Mouse (Mus musculus) forebrain, embryonic 14.5 days (tissue): ENCODE data around the gene Ezh1. TPM values are rescaled to one million over a fixed set of nuclear protein-coding genes. Genes with fewer than 3 reads are reported as not detected.

Experiments used
- ATAC-seq: fragments of 200-750 bp; cut with Nextera tagmentation; 2 replicates; pipeline ENCODE4 v1.8.0; 2017; ENCODE audit warnings: mild to moderate bottlenecking, moderate library complexity
- DNase-seq: peaks from one replicate; pipeline ENCODE4 v3.0.0-alpha.2; 2015; ENCODE audit warnings: low spot score
- H3K27ac ChIP-seq: fragments of 300-500 bp; sonication (generic); 2 replicates; pipeline ENCODE4 v1.5.1; 2014; ENCODE audit warnings: low read depth, mild to moderate bottlenecking, control low read depth, low read length, moderate library complexity
- H3K27me3 ChIP-seq: fragments of 300-500 bp; sonication (generic); replicated peaks from 2 replicates; pipeline ENCODE4 v1.6.1; 2014; ENCODE audit warnings: low read length, control low read depth, mixed read lengths; ENCODE audit not compliant: control insufficient read depth, insufficient read depth
- H3K36me3 ChIP-seq: fragments of 300-500 bp; sonication (generic); 2 replicates; pipeline ENCODE4 v1.6.1; 2014; ENCODE audit warnings: low read length, control low read depth; ENCODE audit not compliant: control insufficient read depth, insufficient read depth
- H3K4me1 ChIP-seq: fragments of 300-500 bp; sonication (generic); 2 replicates; pipeline ENCODE4 v1.6.1; 2014; ENCODE audit warnings: antibody characterized with exemption, low read length, control low read depth; ENCODE audit not compliant: control insufficient read depth, insufficient read depth
- H3K4me2 ChIP-seq: fragments of 300-500 bp; sonication (generic); 2 replicates; pipeline ENCODE4 v1.6.1; 2014; ENCODE audit warnings: mild to moderate bottlenecking, control low read depth, low read length
- H3K4me3 ChIP-seq: fragments of 300-500 bp; sonication (generic); 2 replicates; pipeline ENCODE4 v1.5.1; 2014; ENCODE audit warnings: low read depth, low read length, control low read depth
- H3K9ac ChIP-seq: fragments of 300-500 bp; sonication (generic); 2 replicates; pipeline ENCODE4 v1.6.1; 2014; ENCODE audit warnings: mild to moderate bottlenecking, low read length, control low read depth, moderate library complexity
- H3K9me3 ChIP-seq: fragments of 300-500 bp; sonication (generic); replicated peaks from 2 replicates; pipeline ENCODE4 v1.6.1; 2016; ENCODE audit warnings: low read length, control low read depth, mixed read lengths; ENCODE audit not compliant: control insufficient read depth
- WGBS: fragments of 180-500 bp; shearing (Covaris S2); extraction: QIAGEN DNeasy Blood & Tissue Kit; methylation state at CpG from one replicate; pipeline ENCODE4 v1.1.7; 2014; 5-methylcytosine and 5-hydroxymethylcytosine counted together
- polyA plus RNA-seq: library from polyadenylated mRNA; unstranded; fragments of >200 nt; fragmentation: Nextera tagmentation; extraction: Ambion mirVana; gene quantifications from 2 replicates; pipeline ENCODE4 v1.2.1, GENCODE M21; 2014

The Ezh1 gene
- polyA plus RNA-seq, 1 experiment from 2014 or later = 16.1 TPM

DNA sequence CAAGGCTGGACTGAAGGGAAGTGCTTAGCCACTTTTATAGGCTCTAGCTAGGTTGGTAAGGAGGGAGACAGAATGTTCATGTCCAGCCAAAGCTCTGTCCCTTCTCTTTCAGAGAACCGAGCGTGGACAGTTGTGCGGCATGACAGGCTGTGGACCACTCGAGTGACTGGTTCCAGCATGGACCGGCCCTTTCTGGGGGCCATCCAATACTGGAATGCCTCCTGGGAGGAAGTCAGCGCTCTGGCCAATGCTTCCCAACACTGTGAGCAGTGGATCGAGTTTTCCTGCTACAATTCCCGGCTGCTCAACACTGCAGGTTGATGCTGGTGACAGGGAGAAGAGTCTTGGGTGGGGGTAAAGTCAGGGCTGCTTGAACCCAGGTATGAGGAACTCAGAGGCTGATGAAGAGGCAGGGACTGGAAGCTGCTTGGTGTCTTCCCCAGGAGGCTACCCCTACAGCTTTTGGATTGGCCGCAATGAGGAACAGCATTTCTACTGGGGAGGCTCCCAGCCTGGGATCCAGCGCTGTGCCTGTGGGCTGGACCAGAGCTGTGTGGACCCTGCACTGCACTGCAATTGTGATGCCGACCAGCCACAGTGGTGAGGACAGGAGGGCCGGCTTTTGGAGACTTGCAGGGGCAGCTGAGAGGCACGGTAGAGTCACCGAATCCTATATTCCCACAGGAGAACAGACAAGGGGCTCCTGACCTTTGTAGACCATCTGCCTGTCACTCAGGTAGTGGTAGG lies 43.3 kb downstream of the Ezh1 start:
- H3K9ac ChIP-seq = 0 out of 2 replicates have a peak overlapping the region, but pooled peaks have one; percentile 17
- H3K4me1 ChIP-seq = no peaks in the 10 kb centered on the region
- peaks cover 14% of the 10 kb centered on the region for H3K27me3 ChIP-seq
- no peaks in the 10 kb centered on the region for H3K9me3 ChIP-seq
- H3K27ac ChIP-seq = no peak overlapping the region
- no peak overlapping the region for H3K4me3 ChIP-seq
- no peak for DNase-seq
- no peaks in the 10 kb centered on the region for H3K36me3 ChIP-seq
- 82% methylated on average over 14 of the region's 14 CpGs for WGBS
- no peak for ATAC-seq
- no peak overlapping the region for H3K4me2 ChIP-seq

- DNase-seq (no peak), ATAC-seq (no peak)
- 93% methylated on average over 11 of the region's 11 CpGs for WGBS
- Histone ChIP-seq H3K4me1 (0 out of 2 replicates have a peak, but pooled peaks cover 2% of the 10 kb centered on the region), H3K27ac (no peak overlapping the region), H3K4me3 (no peak overlapping the region), H3K9me3 (no peaks in the 10 kb centered on the region), H3K27me3 (peaks cover 24% of the 10 kb centered on the region), H3K9ac (no peak overlapping the region), H3K4me2 (no peak overlapping the region), H3K36me3 (no peaks in the 10 kb centered on the region)
Observed at GRCm38 (mm10) chr11:101181961-101182360, 44.3 kb downstream of the Ezh1 start.

DNA sequence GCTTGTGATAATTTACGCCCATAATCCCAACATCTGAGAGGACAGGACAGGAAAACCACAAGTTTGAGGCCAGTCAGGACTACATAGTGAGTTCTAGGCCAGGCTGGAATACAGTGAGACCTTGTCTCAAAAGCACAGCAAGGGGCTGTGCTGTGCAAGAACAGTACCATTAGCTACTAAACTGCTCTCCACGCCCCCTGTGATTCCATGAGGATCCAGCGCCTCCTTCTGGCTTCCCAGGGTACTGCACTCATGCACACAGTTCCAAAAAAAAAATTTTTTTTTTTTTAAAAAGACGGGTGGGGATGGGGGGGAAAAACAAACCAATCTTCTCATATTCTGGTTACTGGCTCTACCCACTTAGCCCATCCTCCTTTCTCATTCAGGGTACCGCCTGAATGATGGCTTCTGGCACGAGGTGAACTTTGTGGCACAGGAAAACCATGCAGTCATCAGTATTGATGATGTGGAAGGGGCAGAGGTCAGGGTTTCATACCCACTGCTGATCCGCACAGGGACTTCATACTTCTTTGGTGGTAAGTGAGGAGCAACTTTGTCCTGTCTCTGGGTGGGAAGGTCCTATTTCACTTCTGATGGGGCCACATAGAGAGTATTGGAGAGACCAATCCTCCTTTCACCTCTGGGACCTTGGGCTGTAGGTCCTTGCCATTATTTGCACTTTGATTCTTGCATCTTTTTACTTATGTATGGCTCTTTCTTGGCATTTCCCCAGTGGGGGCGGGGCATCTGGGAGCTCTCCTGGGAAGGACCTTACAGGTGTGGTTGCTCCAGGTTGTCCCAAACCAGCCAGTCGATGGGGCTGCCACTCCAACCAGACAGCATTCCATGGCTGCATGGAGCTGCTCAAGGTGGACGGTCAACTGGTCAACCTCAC lies 45.2 kb downstream of the Ezh1 start:
- Histone ChIP-seq H3K9me3 (no peaks in the 10 kb centered on the region), H3K4me3 (no peak overlapping the region), H3K9ac (no peak overlapping the region), H3K27me3 (peaks cover 32% of the 10 kb centered on the region), H3K4me1 (0 out of 2 replicates have a peak, but pooled peaks cover 3% of the 10 kb centered on the region), H3K4me2 (no peak overlapping the region), H3K36me3 (no peaks in the 10 kb centered on the region), H3K27ac (no peak overlapping the region)
- peak; percentile 81 for DNase-seq
- 47% methylated on average over 10 of the region's 10 CpGs for WGBS
- no peak for ATAC-seq

DNA sequence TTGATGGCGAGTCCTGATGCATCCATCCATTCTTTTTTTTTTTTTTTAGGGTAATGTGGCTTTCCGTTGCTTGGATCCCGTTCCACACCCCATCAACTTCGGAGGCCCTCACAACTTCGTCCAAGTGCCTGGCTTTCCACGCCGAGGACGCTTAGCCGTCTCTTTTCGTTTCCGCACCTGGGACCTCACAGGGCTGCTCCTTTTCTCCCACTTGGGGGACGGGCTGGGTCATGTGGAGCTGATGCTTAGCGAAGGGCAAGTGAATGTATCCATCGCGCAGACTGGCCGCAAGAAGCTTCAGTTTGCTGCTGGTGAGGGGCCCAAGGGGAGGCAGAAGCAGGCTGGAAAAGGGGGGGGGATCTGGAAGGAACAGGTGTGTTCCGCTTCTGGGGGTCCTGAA lies 46.0 kb downstream of the Ezh1 start:
- no peaks in the 10 kb centered on the region for H3K9me3 ChIP-seq
- H3K4me3 ChIP-seq = no peak overlapping the region
- no peak overlapping the region for H3K27ac ChIP-seq
- H3K36me3 ChIP-seq = no peaks in the 10 kb centered on the region
- ATAC-seq (no peak), DNase-seq (no peak)
- peaks cover 32% of the 10 kb centered on the region for H3K27me3 ChIP-seq
- H3K9ac ChIP-seq = no peak overlapping the region
- 69% methylated on average over 17 of the region's 17 CpGs for WGBS
- H3K4me1 ChIP-seq = 0 out of 2 replicates have a peak, but pooled peaks cover 3% of the 10 kb centered on the region
- no peak overlapping the region for H3K4me2 ChIP-seq

- Histone ChIP-seq H3K4me2 (no peak overlapping the region), H3K9ac (no peak overlapping the region), H3K4me1 (peaks cover 5% of the 10 kb centered on the region; the same call in 1 of the 2 replicates), H3K36me3 (no peaks in the 10 kb centered on the region), H3K9me3 (no peaks in the 10 kb centered on the region), H3K4me3 (no peak overlapping the region), H3K27me3 (peaks cover 41% of the 10 kb centered on the region), H3K27ac (no peak overlapping the region)
- ATAC-seq = no peak
- DNase-seq = no peak
- WGBS = 83% methylated on average over 15 of the region's 15 CpGs
Observed at GRCm38 (mm10) chr11:101179306-101179705, 47.0 kb downstream of the Ezh1 start.

- no peaks in the 10 kb centered on the region for H3K9me3 ChIP-seq
- H3K4me2 ChIP-seq = no peak overlapping the region
- ATAC-seq (no peak), DNase-seq (no peak)
- H3K4me3 ChIP-seq = no peak overlapping the region
- H3K9ac ChIP-seq = no peak overlapping the region
- no peaks in the 10 kb centered on the region for H3K36me3 ChIP-seq
- WGBS = 52% methylated on average over 36 of the region's 36 CpGs
- H3K27ac ChIP-seq = no peak overlapping the region
- H3K27me3 ChIP-seq = peaks cover 49% of the 10 kb centered on the region
- peaks cover 14% of the 10 kb centered on the region for H3K4me1 ChIP-seq
Observed at GRCm38 (mm10) chr11:101178061-101179058, 47.9 kb downstream of the Ezh1 start.

GRCm38 (mm10) chr11:101176933-101177773 lies 49.1 kb downstream of the Ezh1 start:
- Histone ChIP-seq H3K4me3 (peak overlapping the region; percentile 28; the same call in 1 of the 2 replicates), H3K4me2 (peak overlapping the region; percentile 54; the same call in 1 of the 2 replicates), H3K9me3 (no peaks in the 10 kb centered on the region), H3K9ac (no peak overlapping the region), H3K27me3 (peaks cover 51% of the 10 kb centered on the region), H3K36me3 (no peaks in the 10 kb centered on the region), H3K27ac (no peak overlapping the region), H3K4me1 (peaks cover 22% of the 10 kb centered on the region)
- DNase-seq (peak; percentile 69), ATAC-seq (no peak)
- WGBS = 23% methylated on average over 22 of the region's 22 CpGs
